Mouse (Mus musculus) kidney, postnatal 14 days (tissue): ENCODE measurements around the gene Sf3a1.

Experiments
- DNase-seq: peaks from one replicate; pipeline ENCODE4 v3.0.0; 2022; ENCODE audit warnings: mixed read lengths

Sf3a1 gene

GRCm38 (mm10) chr11:4187318-4187700 is 27.2 kb downstream of the Sf3a1 start:
- no peak for DNase-seq

GRCm38 (mm10) chr11:4189182-4189581 is 29.0 kb downstream of the Sf3a1 start:
- DNase-seq = peak; percentile 81

- DNase-seq = no peak
These were observed 30.5 kb downstream of the Sf3a1 start for GRCm38 (mm10) chr11:4190677-4191076.

- DNase-seq = no peak
These were observed 32.6 kb downstream of the Sf3a1 start for GRCm38 (mm10) chr11:4192757-4193156.

GRCm38 (mm10) chr11:4193420-4193819 is 33.3 kb downstream of the Sf3a1 start:
- DNase-seq = no peak

- no peak for DNase-seq
These were observed 35.5 kb downstream of the Sf3a1 start for GRCm38 (mm10) chr11:4195597-4196031.

- peak; percentile 85 for DNase-seq
These were observed 36.5 kb downstream of the Sf3a1 start for GRCm38 (mm10) chr11:4196636-4197035.

- peak; percentile 89 for DNase-seq
These were observed 37.5 kb downstream of the Sf3a1 start for GRCm38 (mm10) chr11:4197691-4198090.

- DNase-seq = peak; percentile 50
These were observed 42.0 kb downstream of the Sf3a1 start for GRCm38 (mm10) chr11:4201981-4202700.

- DNase-seq = no peak
These were observed 43.0 kb downstream of the Sf3a1 start for GRCm38 (mm10) chr11:4202995-4203704.

GRCm38 (mm10) chr11:4203705-4204074 is 43.5 kb downstream of the Sf3a1 start:
- peak; percentile 86 for DNase-seq

GRCm38 (mm10) chr11:4205097-4205655 is 45.0 kb downstream of the Sf3a1 start:
- no peak for DNase-seq

GRCm38 (mm10) chr11:4205951-4206350 is 45.8 kb downstream of the Sf3a1 start:
- DNase-seq = no peak

- DNase-seq = no peak
These were observed 46.4 kb downstream of the Sf3a1 start for GRCm38 (mm10) chr11:4206563-4206962.

GRCm38 (mm10) chr11:4207655-4208054 is 47.5 kb downstream of the Sf3a1 start:
- DNase-seq = no peak

GRCm38 (mm10) chr11:4209556-4209955 is 49.4 kb downstream of the Sf3a1 start:
- DNase-seq = no peak

GRCm38 (mm10) chr11:4210786-4211185 is 50.6 kb downstream of the Sf3a1 start:
- DNase-seq = no peak

GRCm38 (mm10) chr11:4213107-4213506 is 53.0 kb downstream of the Sf3a1 start:
- no peak for DNase-seq

GRCm38 (mm10) chr11:4214572-4214971 is 54.4 kb downstream of the Sf3a1 start:
- DNase-seq = no peak

GRCm38 (mm10) chr11:4215061-4215460 is 54.9 kb downstream of the Sf3a1 start:
- no peak for DNase-seq

- DNase-seq = peak; percentile 85
These were observed 56.3 kb downstream of the Sf3a1 start for GRCm38 (mm10) chr11:4216248-4217000.

GRCm38 (mm10) chr11:4217914-4218629 is 57.9 kb downstream of the Sf3a1 start, which contains the start of gene Castor1:
Castor1 (plus strand) TSS chr11:4218225.
- peak; percentile 97 for DNase-seq

- no peak for DNase-seq
These were observed 58.5 kb downstream of the Sf3a1 start for GRCm38 (mm10) chr11:4218637-4219036.
